Mouse (Mus musculus): ENCODE data around the gene Rad18. TPM values are rescaled to one million over a fixed set of nuclear protein-coding genes. Genes with fewer than 3 reads are reported as not detected.
"Not testable (repeated sequence)": the region's sequence is repeated elsewhere in the genome, so short reads cannot be mapped to it uniquely, and the experiment has no call there.

Rad18 gene
- polyA plus RNA-seq, 1 experiment from 2014 or later, result 48.8 TPM

DNA sequence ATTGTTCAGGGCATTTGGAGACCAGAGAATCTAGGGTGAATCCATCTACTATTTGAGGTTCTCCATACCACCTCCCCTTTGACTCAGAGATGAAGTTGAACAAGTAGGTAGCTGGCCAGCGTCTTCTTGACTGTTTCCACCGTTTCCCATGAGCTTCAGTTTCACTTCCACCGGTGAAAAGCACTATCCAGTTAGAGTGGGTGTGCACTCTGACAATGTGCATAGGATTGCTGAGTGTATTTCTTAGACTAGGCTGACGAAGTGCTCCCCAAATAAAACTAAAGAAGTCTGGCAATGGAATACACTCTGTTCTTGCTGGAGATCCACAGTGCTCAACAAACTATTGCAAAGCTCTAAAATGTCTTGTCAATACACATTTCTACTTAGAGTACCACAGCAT is 29.0 kb upstream of the Rad18 start:
- WGBS, result 92% methylated on average over 4 of the region's 4 CpGs
- no peak for ATAC-seq (ENCODE audit: insufficient number of reproducible peaks, insufficient read depth, low FRiP score, low TSS enrichment, low read depth)
- Histone ChIP-seq H3K4me3 (replicated peaks) (no peak overlapping the region), H3K4me2 (no peak overlapping the region), H3K36me3 (no peaks in the 10 kb centered on the region), H3K9me3 (no peaks in the 10 kb centered on the region), H3K27me3 (no peaks in the 10 kb centered on the region), H3K4me1 (replicated peaks) (peaks cover 19% of the 10 kb centered on the region), H3K27ac (no peak overlapping the region), H3K9ac (replicated peaks) (no peak overlapping the region)

DNA sequence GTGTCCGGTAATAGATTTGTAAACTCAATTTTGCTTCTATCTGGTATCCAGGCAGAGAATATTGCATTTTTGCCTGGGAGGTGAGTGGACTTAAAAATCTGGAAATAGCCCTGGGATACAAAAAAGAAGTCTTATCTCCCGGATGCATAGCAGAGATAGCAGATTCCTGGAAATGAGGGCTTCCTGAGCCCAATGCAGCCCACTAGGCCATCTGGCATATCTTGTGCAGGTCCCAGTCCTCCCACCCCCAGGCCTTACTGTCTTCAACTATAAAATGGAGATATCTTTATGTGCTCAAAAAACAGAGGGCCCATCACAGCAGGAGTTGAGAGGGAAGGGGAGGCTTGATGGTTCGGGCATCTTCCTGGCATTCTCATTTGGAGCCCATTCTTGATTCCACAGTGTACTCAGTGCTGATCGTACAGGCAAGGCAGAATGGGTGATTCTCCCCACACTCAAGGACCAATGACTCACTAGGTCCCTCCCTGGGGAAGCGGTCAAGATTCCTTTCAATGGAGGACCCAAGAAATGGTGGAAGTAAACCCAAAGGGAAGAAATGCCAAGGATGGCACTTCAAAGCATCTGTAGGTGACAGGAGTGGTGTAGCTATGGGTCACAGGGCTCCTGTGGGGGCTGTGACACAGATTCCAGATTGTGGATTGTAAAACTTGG is 24.1 kb upstream of the Rad18 start:
- H3K36me3 ChIP-seq, result no peaks in the 10 kb centered on the region
- 83% methylated on average over 5 of the region's 5 CpGs for WGBS

DNA sequence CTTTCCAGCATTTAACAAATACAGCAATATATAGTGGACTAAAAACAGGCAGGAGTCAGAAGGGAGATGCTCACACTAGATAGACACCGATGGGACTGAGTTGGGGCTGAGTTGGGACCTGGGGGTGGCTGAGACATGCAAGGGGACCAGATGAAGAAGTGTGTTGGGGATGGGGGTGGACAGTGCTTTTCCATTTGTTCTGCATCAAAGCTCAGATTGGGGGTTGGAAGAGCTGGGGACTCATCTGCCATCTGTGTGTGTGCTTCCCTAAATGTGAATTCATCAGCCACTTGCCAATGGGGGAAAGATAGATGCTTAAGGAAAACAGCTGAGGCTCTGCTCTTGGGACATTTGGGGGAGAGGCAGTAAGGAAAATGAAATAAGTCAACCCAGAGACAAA is 23.5 kb upstream of the Rad18 start:
- 97% methylated on average over 1 of the region's 1 CpGs for WGBS
- no peak for ATAC-seq (ENCODE audit: insufficient number of reproducible peaks, insufficient read depth, low FRiP score, low TSS enrichment, low read depth)
- no peak overlapping the region for H3K4me2 ChIP-seq
- no peaks in the 10 kb centered on the region for H3K9me3 ChIP-seq
- H3K4me3 ChIP-seq (replicated peaks), result no peak overlapping the region
- H3K27ac ChIP-seq, result no peak overlapping the region
- no peak overlapping the region for H3K9ac ChIP-seq (replicated peaks)
- no peaks in the 10 kb centered on the region for H3K27me3 ChIP-seq
- no peaks in the 10 kb centered on the region for H3K36me3 ChIP-seq
- no peaks in the 10 kb centered on the region for H3K4me1 ChIP-seq (replicated peaks)

More for the DNA sequence above, 24.1 kb upstream of the Rad18 start:
- Histone ChIP-seq H3K4me3 (replicated peaks) (no peak overlapping the region), H3K9ac (replicated peaks) (no peak overlapping the region), H3K27ac (no peak overlapping the region), H3K27me3 (no peaks in the 10 kb centered on the region), H3K4me1 (replicated peaks) (no peaks in the 10 kb centered on the region), H3K4me2 (no peak overlapping the region), H3K9me3 (no peaks in the 10 kb centered on the region)
- no peak for ATAC-seq (ENCODE audit: insufficient number of reproducible peaks, insufficient read depth, low FRiP score, low TSS enrichment, low read depth)

DNA sequence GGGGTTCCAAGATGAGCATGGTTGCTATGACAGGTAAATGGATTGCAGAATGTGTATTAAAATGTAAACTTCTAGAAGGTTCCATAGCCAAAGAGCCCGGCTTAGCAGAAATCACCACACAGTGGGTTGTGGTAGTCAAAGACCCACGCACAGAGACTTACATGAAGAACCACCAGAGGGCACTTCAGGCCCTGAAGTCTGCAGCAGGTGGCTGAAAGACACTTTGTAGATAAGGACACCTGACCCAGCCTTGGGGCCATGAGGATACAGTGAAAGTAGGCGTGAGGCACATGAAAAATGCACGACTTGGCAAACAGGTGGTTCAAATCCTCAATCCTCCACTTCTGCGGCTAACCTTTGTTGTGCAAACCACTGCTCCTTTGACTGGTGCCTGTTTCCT is 20.7 kb upstream of the Rad18 start:
- Histone ChIP-seq H3K27me3 (no peaks in the 10 kb centered on the region), H3K27ac (no peak overlapping the region), H3K36me3 (no peaks in the 10 kb centered on the region), H3K4me3 (replicated peaks) (no peak overlapping the region), H3K9ac (replicated peaks) (no peak overlapping the region), H3K4me1 (replicated peaks) (no peaks in the 10 kb centered on the region), H3K9me3 (0 out of 2 replicates have a peak, but pooled peaks cover 8% of the 10 kb centered on the region), H3K4me2 (no peak overlapping the region)
- no peak for ATAC-seq (ENCODE audit: insufficient number of reproducible peaks, insufficient read depth, low FRiP score, low TSS enrichment, low read depth)
- WGBS, result 68% methylated on average over 5 of the region's 5 CpGs

DNA sequence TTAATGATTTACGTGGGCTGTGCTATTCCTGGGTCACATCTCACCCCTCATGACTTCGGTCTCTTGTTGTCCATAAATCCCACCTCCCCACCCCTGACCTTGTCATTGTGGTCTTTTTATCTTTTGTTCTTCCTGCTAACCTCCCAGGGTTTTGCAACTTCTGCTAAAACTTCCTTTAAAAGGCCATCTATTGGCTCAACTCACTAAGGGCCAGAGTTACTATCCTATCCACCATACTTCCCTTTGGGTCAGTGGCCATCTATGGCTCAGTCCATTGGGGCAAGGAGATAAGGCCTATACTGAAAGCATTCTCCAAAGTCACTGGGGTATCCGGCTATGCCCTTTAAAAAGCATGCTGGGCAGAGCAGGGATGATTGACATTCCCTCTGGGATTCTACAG is 17.5 kb upstream of the Rad18 start:
- no peak overlapping the region for H3K4me2 ChIP-seq
- no peak overlapping the region for H3K9ac ChIP-seq (replicated peaks)
- H3K4me1 ChIP-seq (replicated peaks), result no peaks in the 10 kb centered on the region
- H3K9me3 ChIP-seq, result 0 out of 2 replicates have a peak, but pooled peaks cover 8% of the 10 kb centered on the region
- H3K36me3 ChIP-seq, result no peaks in the 10 kb centered on the region
- 88% methylated on average over 3 of the region's 3 CpGs for WGBS
- no peak overlapping the region for H3K27ac ChIP-seq
- ATAC-seq (ENCODE audit: insufficient number of reproducible peaks, insufficient read depth, low FRiP score, low TSS enrichment, low read depth), result no peak
- no peaks in the 10 kb centered on the region for H3K27me3 ChIP-seq
- no peak overlapping the region for H3K4me3 ChIP-seq (replicated peaks)

DNA sequence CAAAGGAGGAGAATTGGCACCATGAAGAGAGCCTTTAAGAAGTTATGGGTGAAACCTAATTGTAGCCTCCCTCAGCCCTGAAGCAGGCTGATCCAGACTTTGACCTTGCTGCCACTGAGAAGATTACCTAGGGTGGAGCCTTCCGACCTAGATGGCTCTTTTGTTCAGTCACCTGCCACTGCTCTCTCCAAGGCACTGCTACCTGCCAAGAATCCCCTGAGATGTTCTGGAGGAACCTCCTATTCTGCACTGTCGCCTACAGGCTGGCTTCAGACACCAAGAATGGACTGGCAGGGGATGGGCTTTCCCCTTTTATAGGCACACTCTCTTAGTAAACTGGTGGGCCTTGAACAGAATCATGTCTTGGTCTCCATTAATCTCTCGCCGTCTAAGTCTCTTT is 5.8 kb upstream of the Rad18 start:
- not testable (repeated sequence) for H3K4me2 ChIP-seq, H3K27me3 ChIP-seq
- 86% methylated on average over 4 of the region's 4 CpGs for WGBS

DNA sequence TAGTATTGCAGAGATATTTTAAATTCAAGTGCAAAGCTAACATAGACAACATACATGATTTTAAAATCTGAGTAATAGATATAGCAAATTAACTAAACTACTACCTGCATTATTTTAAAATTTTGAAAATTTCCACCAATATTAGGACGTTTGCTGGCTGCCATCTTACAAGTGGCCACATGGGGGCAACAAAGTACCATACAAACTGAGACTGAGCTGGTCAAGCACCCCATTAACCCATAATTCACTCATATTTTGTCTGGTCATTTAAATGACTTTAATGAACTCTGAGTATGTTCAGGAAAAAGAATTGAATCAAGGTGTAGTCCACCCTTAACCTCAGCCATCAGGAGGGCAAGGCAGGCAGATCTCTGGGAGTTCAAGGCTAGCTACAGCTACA is 3.9 kb upstream of the Rad18 start:
- Histone ChIP-seq H3K27me3 (peaks cover 7% of the 10 kb centered on the region; the same call in 1 of the 2 replicates), H3K4me2 (no peak overlapping the region), H3K36me3 (no peaks in the 10 kb centered on the region), H3K27ac (no peak overlapping the region), H3K9me3 (no peaks in the 10 kb centered on the region), H3K9ac (replicated peaks) (no peak overlapping the region), H3K4me3 (replicated peaks) (no peak overlapping the region), H3K4me1 (replicated peaks) (peaks cover 7% of the 10 kb centered on the region)
- ATAC-seq (ENCODE audit: insufficient number of reproducible peaks, insufficient read depth, low FRiP score, low TSS enrichment, low read depth), result no peak
- 0% methylated on average over 1 of the region's 1 CpGs for WGBS

More for the DNA sequence above, 5.8 kb upstream of the Rad18 start:
- not testable (repeated sequence) for H3K9ac ChIP-seq (replicated peaks); ATAC-seq (ENCODE audit: insufficient number of reproducible peaks, insufficient read depth, low FRiP score, low TSS enrichment, low read depth); H3K27ac ChIP-seq; H3K9me3 ChIP-seq; H3K36me3 ChIP-seq; H3K4me3 ChIP-seq (replicated peaks); H3K4me1 ChIP-seq (replicated peaks)

DNA sequence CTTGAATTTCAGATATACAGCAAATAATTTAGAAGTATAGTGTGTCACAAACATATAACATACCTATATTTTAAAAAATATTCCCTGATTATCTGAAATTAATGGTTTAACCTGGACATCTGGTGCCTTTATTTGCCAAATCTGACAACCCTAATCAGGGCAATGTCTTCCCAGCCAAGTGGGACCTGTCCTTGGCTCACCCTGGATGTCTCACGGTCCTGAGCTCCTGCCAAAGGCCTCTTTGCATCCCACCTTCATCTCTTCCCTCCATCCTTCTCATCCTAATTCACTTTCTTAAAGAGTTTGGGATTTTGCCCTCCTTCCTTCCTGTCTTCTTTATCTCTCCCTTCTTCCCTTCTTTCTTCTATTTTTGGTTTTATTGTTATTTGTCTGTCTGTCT is 2.6 kb upstream of the Rad18 start:
- Histone ChIP-seq H3K4me1 (replicated peaks) (peaks cover 7% of the 10 kb centered on the region), H3K36me3 (no peaks in the 10 kb centered on the region), H3K27me3 (peaks cover 7% of the 10 kb centered on the region; the same call in 1 of the 2 replicates), H3K27ac (no peak overlapping the region), H3K4me3 (replicated peaks) (no peak overlapping the region), H3K4me2 (no peak overlapping the region), H3K9me3 (no peaks in the 10 kb centered on the region), H3K9ac (replicated peaks) (no peak overlapping the region)
- no peak for ATAC-seq (ENCODE audit: insufficient number of reproducible peaks, insufficient read depth, low FRiP score, low TSS enrichment, low read depth)
- WGBS, result 66% methylated on average over 1 of the region's 1 CpGs

DNA sequence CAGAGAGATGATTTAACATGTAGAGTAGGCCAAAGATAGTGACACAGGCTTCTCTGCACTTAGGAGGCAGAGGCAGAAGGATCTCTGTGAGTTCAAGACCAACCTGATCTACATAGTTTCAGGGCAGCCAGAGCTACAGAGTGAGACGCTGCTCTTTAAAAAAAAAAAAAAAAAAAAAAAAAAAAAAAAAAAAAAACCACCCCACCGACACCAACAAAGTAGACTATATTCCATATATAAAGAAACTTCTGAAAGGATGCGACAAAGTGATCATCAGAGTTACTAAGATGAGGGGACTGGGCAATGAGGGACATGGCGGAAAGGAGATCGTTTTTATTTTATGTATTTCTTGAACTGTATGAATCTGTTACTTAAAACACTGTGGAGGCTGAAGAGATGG is 2.0 kb downstream of the Rad18 start:
- no peaks in the 10 kb centered on the region for H3K9me3 ChIP-seq
- no peak overlapping the region for H3K4me3 ChIP-seq (replicated peaks)
- H3K9ac ChIP-seq (replicated peaks), result no peak overlapping the region
- H3K4me1 ChIP-seq (replicated peaks), result peaks cover 7% of the 10 kb centered on the region
- H3K36me3 ChIP-seq, result peaks cover 22% of the 10 kb centered on the region
- H3K27me3 ChIP-seq, result peaks cover 7% of the 10 kb centered on the region; the same call in 1 of the 2 replicates
- no peak for ATAC-seq (ENCODE audit: insufficient number of reproducible peaks, insufficient read depth, low FRiP score, low TSS enrichment, low read depth)
- 96% methylated on average over 5 of the region's 5 CpGs for WGBS
- H3K4me2 ChIP-seq, result no peak overlapping the region
- no peak overlapping the region for H3K27ac ChIP-seq

DNA sequence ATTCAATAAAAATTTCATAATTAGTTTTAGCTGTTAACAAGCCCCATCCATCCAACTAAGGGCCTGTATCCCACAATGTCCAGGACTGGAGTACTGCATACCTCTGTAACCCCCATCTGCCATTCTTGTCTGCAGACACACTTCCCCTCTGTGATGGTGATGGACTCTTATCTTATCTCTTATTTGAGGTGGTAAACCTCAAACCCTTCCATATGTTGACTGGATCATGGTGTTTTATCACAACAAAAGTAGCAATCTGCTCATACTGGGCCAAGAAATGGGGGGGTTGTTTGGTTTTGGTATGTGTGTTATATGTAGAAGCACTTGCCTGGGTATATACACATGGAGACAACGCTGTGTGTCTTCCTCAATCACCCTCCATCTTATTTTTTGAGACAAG is 5.0 kb downstream of the Rad18 start:
- 96% methylated on average over 1 of the region's 1 CpGs for WGBS
- H3K4me3 ChIP-seq (replicated peaks), result no peak overlapping the region
- no peak for ATAC-seq (ENCODE audit: insufficient number of reproducible peaks, insufficient read depth, low FRiP score, low TSS enrichment, low read depth)
- H3K4me1 ChIP-seq (replicated peaks), result peaks cover 7% of the 10 kb centered on the region
- no peak overlapping the region for H3K4me2 ChIP-seq
- no peak overlapping the region for H3K27ac ChIP-seq
- no peaks in the 10 kb centered on the region for H3K27me3 ChIP-seq
- H3K9ac ChIP-seq (replicated peaks), result no peak overlapping the region
- H3K36me3 ChIP-seq, result peaks cover 27% of the 10 kb centered on the region
- no peaks in the 10 kb centered on the region for H3K9me3 ChIP-seq

DNA sequence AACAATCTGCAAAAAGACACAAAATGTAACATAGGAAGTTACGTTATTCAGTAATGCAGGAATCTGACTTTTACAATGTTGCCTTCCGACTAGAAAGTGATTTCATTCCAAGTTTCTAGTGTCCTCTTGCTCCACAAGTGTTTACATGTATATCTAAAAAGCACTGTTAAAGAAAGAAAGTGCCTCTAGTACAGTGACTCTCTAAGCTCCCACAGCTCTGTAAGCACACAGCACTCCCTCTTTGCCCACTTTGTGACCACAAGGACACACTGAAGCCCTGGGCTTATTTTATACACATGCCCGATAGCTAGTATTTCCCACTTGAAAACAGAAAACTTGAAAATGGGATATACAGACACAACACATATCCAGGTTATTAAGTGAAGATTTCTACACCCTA is 8.5 kb downstream of the Rad18 start:
- H3K4me3 ChIP-seq (replicated peaks), result no peak overlapping the region
- H3K27me3 ChIP-seq, result no peaks in the 10 kb centered on the region
- no peak overlapping the region for H3K4me2 ChIP-seq
- H3K36me3 ChIP-seq, result peaks cover 42% of the 10 kb centered on the region
- WGBS, result 93% methylated on average over 3 of the region's 3 CpGs
- no peaks in the 10 kb centered on the region for H3K9me3 ChIP-seq
- no peak for ATAC-seq (ENCODE audit: insufficient number of reproducible peaks, insufficient read depth, low FRiP score, low TSS enrichment, low read depth)
- no peak overlapping the region for H3K27ac ChIP-seq
- H3K9ac ChIP-seq (replicated peaks), result no peak overlapping the region
- no peaks in the 10 kb centered on the region for H3K4me1 ChIP-seq (replicated peaks)

DNA sequence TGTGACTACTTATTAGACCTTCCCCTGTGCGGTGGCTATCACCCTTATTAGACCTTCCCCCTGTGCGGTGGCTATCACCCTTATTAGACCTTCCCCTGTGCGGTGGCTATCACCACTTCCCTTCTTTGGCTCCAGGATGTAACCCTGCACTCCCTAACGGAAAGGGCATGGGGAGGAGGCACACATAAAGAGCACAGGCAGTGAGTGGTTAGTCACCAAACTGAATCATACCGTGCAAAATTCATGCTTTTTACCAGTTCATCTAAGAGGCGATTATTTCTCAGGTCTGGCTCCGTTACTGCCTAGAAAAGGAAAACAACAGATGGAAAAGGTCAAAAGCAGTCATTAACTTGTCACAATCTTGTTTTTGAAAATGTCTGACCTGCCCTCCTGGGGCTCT is 10.0 kb downstream of the Rad18 start:
- Histone ChIP-seq H3K27me3 (no peaks in the 10 kb centered on the region), H3K9me3 (no peaks in the 10 kb centered on the region), H3K4me1 (replicated peaks) (no peaks in the 10 kb centered on the region), H3K9ac (replicated peaks) (no peak overlapping the region), H3K36me3 (peaks cover 38% of the 10 kb centered on the region), H3K4me3 (replicated peaks) (no peak overlapping the region), H3K27ac (no peak overlapping the region), H3K4me2 (no peak overlapping the region)
- ATAC-seq (ENCODE audit: insufficient number of reproducible peaks, insufficient read depth, low FRiP score, low TSS enrichment, low read depth), result no peak
- WGBS, result 69% methylated on average over 7 of the region's 7 CpGs
